Mouse (Mus musculus): ENCODE measurements around the gene Tead2. TPM values are rescaled to one million over a fixed set of nuclear protein-coding genes. Genes with fewer than 3 reads are reported as not detected.
"Not testable (repeated sequence)": the region's sequence is repeated elsewhere in the genome, so short reads cannot be mapped to it uniquely, and the experiment has no call there.

The Tead2 gene
- total RNA-seq, 2 experiments from 2014 or later: 1.2 to 1.3 TPM

DNA sequence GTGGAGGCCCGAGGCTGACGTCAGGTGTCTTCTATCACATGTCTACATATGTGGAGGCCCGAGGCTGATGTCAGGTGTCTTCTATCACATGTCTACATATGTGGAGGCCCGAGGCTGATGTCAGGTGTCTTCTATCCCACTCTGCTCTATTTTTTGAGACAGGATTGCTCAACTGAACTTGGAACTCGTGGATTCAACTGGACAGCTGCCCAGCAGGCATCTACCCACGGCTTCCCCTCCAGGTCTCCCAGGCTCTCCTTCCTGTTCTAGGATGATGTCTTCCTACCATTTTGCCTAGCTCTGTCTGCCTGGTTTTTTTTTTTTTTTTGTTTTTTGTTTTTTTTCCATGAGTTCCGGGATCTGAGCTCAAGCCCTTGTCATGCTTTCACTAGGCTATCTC, 40.3 kb downstream of the Tead2 start:
- not testable (repeated sequence) for DNase-seq (ENCODE audit: low spot score)

- no peak for DNase-seq (ENCODE audit: low spot score)
Observed at GRCm38 (mm10) chr7:45257063-45257840, 41.7 kb downstream of the Tead2 start.

DNA sequence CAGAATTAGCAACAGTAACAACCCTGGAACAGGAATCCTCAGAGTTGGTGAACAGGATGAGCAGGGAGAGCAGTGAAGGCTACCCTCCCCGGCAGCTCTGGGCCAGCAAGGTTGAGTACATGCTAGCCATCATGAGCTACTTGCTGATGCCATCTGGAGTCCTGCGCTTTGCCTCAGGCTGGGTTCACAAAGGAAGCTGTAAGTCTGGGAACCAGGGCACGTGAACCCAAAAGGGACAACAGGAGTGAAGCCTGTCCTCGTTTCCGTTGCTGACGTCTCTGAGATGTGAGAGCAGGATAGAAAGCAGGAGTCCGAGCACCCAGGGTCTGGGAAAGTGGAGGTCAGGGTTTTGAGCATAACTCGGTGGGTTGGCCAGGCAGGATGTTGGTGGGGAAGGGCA, 43.7 kb downstream of the Tead2 start:
- no peak for DNase-seq (ENCODE audit: low spot score)

DNA sequence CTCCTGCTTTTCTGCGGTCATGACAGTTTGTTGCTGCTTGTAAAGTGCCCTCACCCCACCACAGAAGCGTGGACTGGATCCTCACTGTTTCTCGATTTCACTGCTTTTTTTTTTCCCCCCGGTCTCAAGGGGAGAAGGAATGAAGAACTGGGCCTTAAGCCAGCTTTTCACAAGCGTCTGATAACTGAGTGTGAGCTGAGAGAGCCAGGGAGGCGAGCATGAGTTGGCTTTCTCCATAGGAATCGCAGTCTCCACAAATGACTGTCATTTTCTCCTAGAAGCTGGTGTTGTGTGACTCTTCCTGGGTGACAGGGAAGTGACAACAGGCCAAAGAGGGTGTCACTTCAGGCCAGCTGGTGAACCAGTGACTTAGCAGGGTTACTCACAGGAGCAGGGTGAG, 46.7 kb downstream of the Tead2 start:
- DNase-seq (ENCODE audit: low spot score): no peak

GRCm38 (mm10) chr7:45263006-45263607, 47.6 kb downstream of the Tead2 start:
- DNase-seq (ENCODE audit: low spot score): no peak

DNA sequence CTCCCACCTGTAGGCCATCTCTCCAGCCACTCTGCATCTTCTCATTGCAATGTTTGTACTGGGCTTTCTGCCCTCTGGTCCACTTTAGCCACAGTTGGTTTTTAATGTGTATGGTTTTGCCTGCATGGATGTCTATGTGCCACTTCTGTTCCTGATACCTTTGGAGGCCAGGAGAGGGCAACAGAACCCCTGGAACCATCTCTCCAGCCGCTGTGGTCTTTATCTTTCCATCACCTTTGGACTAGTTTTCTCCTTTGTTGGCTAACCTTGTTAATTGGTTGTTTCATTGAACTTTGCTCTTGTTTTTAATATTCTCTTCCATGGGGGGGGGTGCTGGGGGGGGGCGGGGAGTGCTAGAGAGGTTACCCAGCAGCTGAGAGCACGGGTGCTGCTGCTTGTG, 48.8 kb downstream of the Tead2 start:
- DNase-seq (ENCODE audit: low spot score): no peak

- no peak for DNase-seq (ENCODE audit: low spot score)
Observed at GRCm38 (mm10) chr7:45265518-45265917, 50.0 kb downstream of the Tead2 start.

GRCm38 (mm10) chr7:45272786-45273412, 57.3 kb downstream of the Tead2 start:
- DNase-seq (ENCODE audit: low spot score): no peak

DNA sequence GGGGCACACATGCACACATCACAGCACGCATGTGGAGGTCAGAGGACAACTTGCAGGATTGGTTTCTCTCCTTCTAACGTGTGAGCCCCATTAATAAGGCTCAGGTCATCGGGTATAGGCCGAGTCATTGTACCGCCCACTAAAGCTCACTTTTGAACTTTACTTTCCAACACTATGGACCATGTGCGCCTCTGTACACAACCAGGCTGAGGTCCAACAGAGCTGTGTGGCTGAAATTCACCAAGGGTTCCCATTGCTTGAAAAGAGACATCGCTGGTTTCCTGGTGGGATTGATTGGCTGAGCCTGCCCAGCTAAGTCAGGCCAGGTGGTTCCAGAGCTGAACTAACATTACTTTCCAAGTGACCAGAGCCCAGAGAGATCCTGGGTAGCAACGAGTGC, 58.1 kb downstream of the Tead2 start:
- DNase-seq (ENCODE audit: low spot score): no peak

- peak; percentile 78 for DNase-seq (ENCODE audit: low spot score)
Observed at GRCm38 (mm10) chr7:45277136-45277760, 61.7 kb downstream of the Tead2 start, which contains the start of gene Slc6a21. Slc6a21 (plus strand) TSS chr7:45277513.

Small RNAs within 50 kb of the gene (microRNA-seq; reads per million reads assigned to microRNA genes)
- gene Mir7055: not detected

Other genes with a start within 250 kb of the Tead2 start
- gene Cpt1c, start 240.9 kb upstream of the Tead2 start, total RNA-seq (2021): 1 to 10 TPM in 1 of 2 experiments, under 1 TPM in 1; 0.64 to 1.4 TPM
- gene Prmt1, start 229.2 kb upstream of the Tead2 start, total RNA-seq (2021): 100 to 1,000 TPM; 119 to 139 TPM
- 10 to 100 TPM; 15.0 to 19.1 TPM for gene Irf3, start 218.1 kb upstream of the Tead2 start, total RNA-seq (2021)
- gene Bcl2l12, start 217.0 kb upstream of the Tead2 start, total RNA-seq (2021): 1 to 10 TPM; 8.4 to 8.5 TPM
- gene Scaf1, start 199.4 kb upstream of the Tead2 start, total RNA-seq (2021): 10 to 100 TPM; 41.3 to 46.2 TPM
- 10 to 100 TPM; 20.8 to 26.8 TPM for gene Rras, start 197.8 kb upstream of the Tead2 start, total RNA-seq (2021)
- gene Prr12, start 162.9 kb upstream of the Tead2 start, total RNA-seq (2021): 10 to 100 TPM; 13.1 to 16.0 TPM
- gene Nosip, start 153.3 kb upstream of the Tead2 start, total RNA-seq (2021): 10 to 100 TPM; 27.9 to 28.3 TPM
- 10 to 100 TPM; 10.2 to 10.4 TPM for gene Prrg2, start 153.1 kb upstream of the Tead2 start, total RNA-seq (2021)
- gene Rcn3, start 123.5 kb upstream of the Tead2 start, total RNA-seq (2021): 10 to 100 TPM in 1 of 2 experiments, 1 to 10 TPM in 1; 8.0 to 12.5 TPM
- gene Fcgrt, start 111.9 kb upstream of the Tead2 start, total RNA-seq (2021): 10 to 100 TPM; 27.4 to 29.1 TPM
- 100 to 1,000 TPM; 490 to 529 TPM for gene Rps11, start 91.3 kb upstream of the Tead2 start, total RNA-seq (2021)
- gene Rpl13a, start 87.0 kb upstream of the Tead2 start, total RNA-seq (2021): 100 to 1,000 TPM; 643 to 706 TPM
- 1 to 10 TPM in 1 of 2 experiments, not detected in 1; 1.2 TPM for gene Gm45713, start 79.5 kb upstream of the Tead2 start, total RNA-seq (2021)
- gene Flt3l, start 79.3 kb upstream of the Tead2 start, total RNA-seq (2021): 1 to 10 TPM; 1.8 to 3.0 TPM
- gene Pih1d1, start 61.5 kb upstream of the Tead2 start, total RNA-seq (2021): 10 to 100 TPM; 34.2 to 34.5 TPM
- gene Aldh16a1, start 61.2 kb upstream of the Tead2 start, total RNA-seq (2021): 10 to 100 TPM; 10.6 to 12.8 TPM
- gene Slc17a7, start 51.8 kb upstream of the Tead2 start, total RNA-seq (2021): under 1 TPM; 0.14 to 0.17 TPM
- not detected for gene Gfy, start 36.2 kb upstream of the Tead2 start, total RNA-seq (2021)
- not detected for gene Pth2, start 34.8 kb upstream of the Tead2 start, total RNA-seq (2021)
- gene Ccdc155, start 10.9 kb upstream of the Tead2 start, total RNA-seq (2021): not detected
- gene Dkkl1, start 3.6 kb upstream of the Tead2 start, total RNA-seq (2021): not detected
- gene Cd37, start 23.4 kb downstream of the Tead2 start, total RNA-seq (2021): 1 to 10 TPM; 1.1 to 1.2 TPM
- gene Slc6a16, start 25.3 kb downstream of the Tead2 start, total RNA-seq (2021): not detected
- gene Slc6a21, start 61.8 kb downstream of the Tead2 start, total RNA-seq (2021): not detected
- gene Trpm4, start 118.0 kb downstream of the Tead2 start, total RNA-seq (2021): 10 to 100 TPM; 25.9 to 31.3 TPM
- gene Hrc, start 119.5 kb downstream of the Tead2 start, total RNA-seq (2021): 100 to 1,000 TPM; 877 to 904 TPM
- under 1 TPM; 0.11 to 0.21 TPM for gene Ppfia3, start 151.3 kb downstream of the Tead2 start, total RNA-seq (2021)
- not detected for gene Lin7b, start 154.8 kb downstream of the Tead2 start, total RNA-seq (2021)
- gene Snrnp70, start 180.0 kb downstream of the Tead2 start, total RNA-seq (2021): 10 to 100 TPM; 60.3 to 65.4 TPM
- 10 to 100 TPM; 83.7 to 93.5 TPM for gene Kcna7, start 189.9 kb downstream of the Tead2 start, total RNA-seq (2021)
- gene Ntf5, start 197.9 kb downstream of the Tead2 start, total RNA-seq (2021): 1 to 10 TPM; 4.3 to 4.7 TPM
- under 1 TPM; 0.47 to 0.59 TPM for gene Lhb, start 205.1 kb downstream of the Tead2 start, total RNA-seq (2021)
- 100 to 1,000 TPM; 321 to 326 TPM for gene Gys1, start 219.1 kb downstream of the Tead2 start, total RNA-seq (2021)
- 10 to 100 TPM; 26.6 to 27.9 TPM for gene Ruvbl2, start 222.3 kb downstream of the Tead2 start, total RNA-seq (2021)
- 100 to 1,000 TPM; 109 to 151 TPM for gene Ftl1, start 244.1 kb downstream of the Tead2 start, total RNA-seq (2021)

Measured in gastrocnemius, adult 18-20 months (tissue).